Mouse (Mus musculus): ENCODE measurements at regions not wholly inside any gene's neighbourhood (a gene's known extent, or its start where the extent isn't known, plus 50 kb on each side); places are given as distances from the start of the nearest gene placed in this dataset.

DNA sequence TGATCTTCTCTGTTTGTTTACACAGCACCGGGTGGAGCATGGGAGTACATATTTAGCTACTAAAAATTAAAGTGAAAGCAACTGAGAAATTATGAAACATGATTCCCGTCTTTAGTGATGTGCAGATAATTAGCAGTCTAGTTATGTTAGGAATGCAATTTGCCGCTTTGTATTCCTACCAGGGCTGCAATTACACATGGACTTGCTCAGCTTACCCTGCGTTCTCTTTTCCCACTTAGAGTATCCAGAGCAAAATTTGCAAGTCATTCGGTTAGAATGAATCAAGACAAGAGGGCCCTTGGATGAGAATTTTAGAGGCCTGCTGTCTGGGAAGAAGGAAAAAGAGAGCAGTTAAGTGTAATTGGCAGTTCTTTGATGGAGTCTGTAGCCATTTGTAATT, 126.0 kb upstream of the Gpr149 start:
- Histone ChIP-seq H3K27me3 (no peaks in the 10 kb centered on the region), H3K4me3 (no peak overlapping the region), H3K4me2 (no peak overlapping the region), H3K36me3 (ENCODE audit: poor library complexity, severe bottlenecking) (no peaks in the 10 kb centered on the region), H3K9ac (no peak overlapping the region), H3K9me3 (replicated peaks) (no peaks in the 10 kb centered on the region), H3K4me1 (0 out of 2 replicates have a peak, but pooled peaks cover 6% of the 10 kb centered on the region), H3K27ac (no peak overlapping the region)
- WGBS: 51% methylated on average over 5 of the region's 5 CpGs
- no peak for ATAC-seq

DNA sequence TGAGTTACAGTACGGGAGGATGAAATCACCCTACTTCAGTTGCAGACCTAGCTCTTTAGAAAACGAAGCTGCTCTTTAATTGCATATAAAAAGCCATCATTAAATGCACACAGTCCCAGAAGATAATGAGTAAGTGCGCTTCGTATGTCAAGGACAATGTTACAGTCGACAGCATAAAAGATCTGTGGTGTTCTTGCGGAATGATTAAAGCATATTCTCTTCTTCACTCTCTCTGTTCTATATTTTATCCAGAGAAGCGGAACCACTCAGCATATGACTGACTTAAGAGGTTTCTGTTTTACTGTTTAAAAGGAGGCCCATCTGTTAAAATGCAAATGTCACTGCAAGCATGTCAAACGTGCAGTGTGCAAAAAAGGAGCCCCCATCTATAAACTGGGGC, 121.0 kb upstream of the Gpr149 start:
- H3K9me3 ChIP-seq (replicated peaks): no peaks in the 10 kb centered on the region
- ATAC-seq: peak; percentile 89
- no peak overlapping the region for H3K4me3 ChIP-seq
- H3K27me3 ChIP-seq: no peaks in the 10 kb centered on the region
- WGBS: 42% methylated on average over 8 of the region's 8 CpGs
- no peak overlapping the region for H3K9ac ChIP-seq
- H3K27ac ChIP-seq: 0 out of 2 replicates have a peak overlapping the region, but pooled peaks have one; percentile 51
- 0 out of 2 replicates have a peak, but pooled peaks cover under 1% of the 10 kb centered on the region for H3K4me1 ChIP-seq
- H3K4me2 ChIP-seq: no peak overlapping the region; the same call in 1 of the 2 replicates
- H3K36me3 ChIP-seq (ENCODE audit: poor library complexity, severe bottlenecking): no peaks in the 10 kb centered on the region

DNA sequence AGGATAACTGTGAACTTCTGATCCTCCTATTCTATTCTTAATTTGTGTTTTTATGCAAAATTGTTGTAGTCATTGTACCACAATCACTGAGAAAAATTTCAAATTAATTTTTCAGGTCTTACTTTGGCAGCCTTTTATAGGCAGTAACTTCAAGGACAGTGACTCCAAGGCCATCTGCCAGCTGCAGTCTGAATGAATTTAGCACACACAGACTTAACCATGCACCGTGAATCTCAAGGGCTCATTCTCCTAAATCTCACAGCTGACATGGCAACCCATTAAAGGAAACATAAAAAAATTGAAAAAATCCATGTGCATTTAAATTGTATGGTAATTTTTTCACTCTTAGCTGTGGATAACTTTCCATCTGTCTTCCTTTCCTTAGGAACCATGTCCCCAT, 111.9 kb upstream of the Gpr149 start:
- no peak overlapping the region for H3K4me2 ChIP-seq
- no peak for ATAC-seq

DNA sequence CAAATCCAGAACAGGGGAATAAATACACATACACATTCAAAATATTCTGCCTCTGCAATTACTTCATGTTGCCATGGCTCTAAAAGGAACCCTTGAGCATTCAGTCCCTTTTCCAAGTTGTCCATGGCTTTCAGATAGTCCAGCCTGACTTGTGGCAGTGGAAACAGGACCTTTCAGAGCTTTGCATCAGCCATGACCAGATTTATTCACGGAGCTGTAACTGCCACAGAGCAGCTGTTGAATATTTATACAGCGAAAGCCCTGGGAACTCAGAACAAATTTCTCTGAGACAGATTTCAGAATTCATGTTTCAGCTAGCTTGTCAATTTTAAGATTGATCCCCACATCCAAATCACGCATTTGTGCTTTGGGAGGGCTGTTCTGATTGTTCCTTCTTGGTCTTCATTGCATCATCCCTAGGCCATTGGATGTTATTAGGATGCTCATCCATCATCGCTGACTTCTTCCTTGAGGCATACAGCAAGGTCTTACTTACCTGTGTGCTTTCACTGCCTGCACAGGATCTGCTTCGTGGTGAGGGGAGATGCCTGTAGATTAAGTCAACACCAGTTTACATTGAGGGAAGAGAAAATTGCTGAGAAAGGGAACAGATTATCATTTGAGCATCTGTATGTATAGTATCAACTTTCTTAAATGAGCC, 110.5 kb upstream of the Gpr149 start:
- ATAC-seq: no peak

More for the DNA sequence above, 111.9 kb upstream of the Gpr149 start:
- Histone ChIP-seq H3K27ac (no peak overlapping the region), H3K9me3 (replicated peaks) (no peaks in the 10 kb centered on the region), H3K4me1 (no peaks in the 10 kb centered on the region), H3K27me3 (no peaks in the 10 kb centered on the region), H3K36me3 (ENCODE audit: poor library complexity, severe bottlenecking) (no peaks in the 10 kb centered on the region), H3K4me3 (no peak overlapping the region), H3K9ac (no peak overlapping the region)
- WGBS: 74% methylated on average over 1 of the region's 1 CpGs

More for the DNA sequence above, 110.5 kb upstream of the Gpr149 start:
- Histone ChIP-seq H3K4me3 (no peak overlapping the region), H3K9ac (no peak overlapping the region), H3K36me3 (ENCODE audit: poor library complexity, severe bottlenecking) (no peaks in the 10 kb centered on the region), H3K4me1 (no peaks in the 10 kb centered on the region), H3K9me3 (replicated peaks) (no peaks in the 10 kb centered on the region), H3K27me3 (no peaks in the 10 kb centered on the region), H3K4me2 (no peak overlapping the region), H3K27ac (no peak overlapping the region)
- 81% methylated on average over 5 of the region's 5 CpGs for WGBS

Data from forebrain, embryonic 13.5 days (tissue).